Mouse (Mus musculus): Measurements from ENCODE around the gene Pde1c. TPM values are rescaled to one million over a fixed set of nuclear protein-coding genes. Genes with fewer than 3 reads are reported as not detected.

Gene Pde1c
- 0.73 TPM for polyA plus RNA-seq (2015; fragmentation: Illumina TruSeq; extraction: RNeasy Lipid Tissue Mini Kit (QIAGEN cat#74804); ENCODE audit: insufficient read depth, low replicate concordance)

DNA sequence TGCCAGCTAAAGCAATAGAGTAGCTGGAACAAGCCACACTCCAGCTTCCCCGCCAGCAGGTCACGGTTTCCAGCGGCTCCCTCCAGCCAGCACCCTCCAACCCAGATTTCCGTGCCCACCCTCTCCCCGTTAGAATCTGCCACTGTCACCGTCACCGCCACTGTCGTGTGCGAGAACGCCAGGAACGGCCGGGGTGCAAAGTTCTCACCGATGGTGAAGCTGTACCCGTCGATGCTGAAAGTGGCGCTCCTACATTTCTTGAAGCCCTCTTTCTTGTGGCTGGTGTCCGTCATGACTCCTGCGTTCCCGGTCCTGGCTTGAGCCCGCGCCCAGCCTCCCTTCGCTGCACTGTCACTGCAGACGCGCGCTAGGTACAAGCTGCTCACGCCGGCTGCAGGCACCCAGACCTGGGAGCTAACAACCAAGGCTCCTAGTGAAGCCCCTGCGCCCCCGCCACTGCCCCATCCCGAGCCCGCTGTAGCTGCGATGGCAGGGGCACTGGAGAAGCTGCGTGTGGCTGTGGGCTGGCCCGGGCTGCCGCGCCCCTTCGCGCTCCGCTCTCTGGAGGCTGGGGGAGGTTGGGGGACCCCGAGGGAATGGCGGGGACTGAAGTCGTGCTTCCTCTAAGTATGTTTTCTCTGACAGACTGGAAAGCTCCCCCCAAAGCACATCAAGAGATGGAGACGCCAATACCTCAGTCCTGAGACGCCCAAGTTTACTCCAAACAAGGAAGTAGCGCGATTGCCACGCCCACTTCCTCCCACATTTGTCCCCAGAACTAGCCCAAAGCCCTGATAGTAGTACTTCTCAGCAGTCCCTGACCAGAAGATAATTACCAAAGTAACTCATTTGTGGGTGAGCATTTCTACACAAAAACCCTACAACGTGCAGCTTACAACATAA, at the start of gene Pde1c:
Gene Pde1c (minus strand): TSS at position 634 of the 903 bp plus-strand sequence.

Other genes with a start within 250 kb of the Pde1c start
- gene Lsm5, start 135.6 kb upstream of the Pde1c start, polyA plus RNA-seq (2015; fragmentation: Illumina TruSeq; extraction: RNeasy Lipid Tissue Mini Kit (QIAGEN cat#74804); ENCODE audit: insufficient read depth, low replicate concordance) = 104 TPM
- 34.5 TPM for gene Avl9, start 145.8 kb upstream of the Pde1c start, polyA plus RNA-seq (2015; fragmentation: Illumina TruSeq; extraction: RNeasy Lipid Tissue Mini Kit (QIAGEN cat#74804); ENCODE audit: insufficient read depth, low replicate concordance)
- 49.2 TPM for gene Kbtbd2, start 228.7 kb upstream of the Pde1c start, polyA plus RNA-seq (2015; fragmentation: Illumina TruSeq; extraction: RNeasy Lipid Tissue Mini Kit (QIAGEN cat#74804); ENCODE audit: insufficient read depth, low replicate concordance)

Measured in spleen, adult 10 weeks (tissue).